Mouse (Mus musculus): ENCODE measurements around the gene Ccl9.

DNA sequence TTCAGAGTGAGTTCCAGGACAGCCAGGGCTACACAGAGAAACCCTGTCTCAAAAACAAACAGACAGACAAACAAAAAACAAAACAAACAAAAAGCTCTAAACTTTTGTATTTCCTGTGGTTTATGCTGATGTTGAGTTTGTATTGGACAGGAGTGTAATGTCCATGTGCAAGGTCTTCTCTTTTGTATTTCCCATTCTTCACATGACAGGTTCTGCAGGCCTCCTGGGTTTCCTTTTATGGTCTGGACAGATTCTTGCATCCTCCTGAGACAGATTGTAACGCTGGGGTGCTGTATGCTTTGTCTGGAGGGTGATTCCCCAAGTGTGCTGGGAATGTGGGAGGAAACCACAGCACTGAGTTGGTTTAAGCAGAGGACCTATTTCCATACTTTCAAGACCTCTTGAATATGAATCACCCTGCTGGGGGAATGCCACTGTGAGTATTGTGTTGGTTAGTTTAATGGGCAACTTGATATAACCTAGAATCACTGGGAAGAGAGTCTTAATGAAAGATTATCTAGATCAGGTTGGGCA is 2.3 kb upstream of the Ccl9 start:
- TF ChIP-seq CTCF (IDR thresholded peaks at IDR 0.05; ENCODE audit: extremely low read depth, insufficient read depth, insufficient read length, insufficient replicate concordance) (no peak), POLR2A (IDR thresholded peaks at IDR 0.05; ENCODE audit: low read depth, low read length) (no peak)

Data from spleen, adult 2 months (tissue).